Mouse (Mus musculus) left cerebral cortex, postnatal 14 days (tissue): Measurements from ENCODE around the gene Pdx1. TPM values are rescaled to one million over a fixed set of nuclear protein-coding genes. Genes with fewer than 3 reads are reported as not detected.
A peak's percentile ranks its signal among the peaks of the same experiment; 100 is the strongest.

Experiments used
- DNase-seq, 2 experiments: peaks; one replicate each; pipeline ENCODE4 v3.0.0; 2021 to 2022; ENCODE audit warnings: low spot score in 2 of 2, mixed read lengths in 1 of 2
- intact Hi-C: fragments of 180-260 bp; cut with DNase I; formaldehyde crosslinking; loops from one replicate; pipeline ENCODE4 v1.15.1; 2025
- total RNA-seq, 2 experiments: library from RNA; stranded (reverse); gene quantifications; 2 replicates each; pipeline ENCODE4 v1.2.3; 2021

Pdx1 gene
- total RNA-seq, 2 experiments from 2014 or later: not detected

DNA sequence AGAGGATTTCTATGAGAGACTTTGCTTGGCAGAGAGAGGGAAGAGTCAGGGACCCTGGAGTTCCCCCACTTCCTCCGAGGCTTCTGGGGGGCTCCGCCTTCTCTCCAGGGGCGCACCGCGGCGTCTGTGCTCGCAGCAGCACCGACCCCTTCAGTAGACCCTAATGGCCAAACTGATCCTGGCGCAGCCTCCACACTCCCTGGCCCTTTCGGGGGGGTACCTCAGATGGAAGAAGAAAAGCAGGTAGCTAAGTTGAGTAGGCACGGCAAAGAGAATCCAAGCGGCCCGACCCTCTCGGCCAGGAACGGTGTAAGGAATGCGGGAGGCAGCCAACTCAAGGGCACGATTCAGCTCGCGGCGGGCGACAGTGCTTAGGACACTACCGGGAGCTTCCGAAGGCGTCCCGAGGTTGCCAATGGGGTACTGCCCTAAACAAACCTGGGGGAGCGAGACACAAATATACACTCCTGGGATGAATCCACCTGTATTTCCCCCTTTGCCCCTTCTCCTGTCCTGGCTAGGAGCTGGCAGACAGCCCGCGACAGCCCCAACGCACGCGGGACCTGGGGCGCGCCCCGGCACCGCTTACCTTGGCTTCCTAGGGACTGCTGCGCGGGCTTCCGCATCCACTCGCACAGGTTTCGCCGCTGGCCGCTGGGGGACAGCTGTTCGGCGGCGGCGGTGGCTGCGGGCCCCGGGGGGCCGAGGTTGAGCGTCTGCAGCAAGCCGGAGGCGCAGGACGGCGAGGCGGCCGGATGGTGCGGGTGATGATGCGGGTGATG is 36.3 kb downstream of the Pdx1 start:
- intact Hi-C loops: loop anchor here (5.0 kb wide), 1 partner anchor 114 kb away; no protein-coding TSS in a partner anchor
- no peak for DNase-seq

DNA sequence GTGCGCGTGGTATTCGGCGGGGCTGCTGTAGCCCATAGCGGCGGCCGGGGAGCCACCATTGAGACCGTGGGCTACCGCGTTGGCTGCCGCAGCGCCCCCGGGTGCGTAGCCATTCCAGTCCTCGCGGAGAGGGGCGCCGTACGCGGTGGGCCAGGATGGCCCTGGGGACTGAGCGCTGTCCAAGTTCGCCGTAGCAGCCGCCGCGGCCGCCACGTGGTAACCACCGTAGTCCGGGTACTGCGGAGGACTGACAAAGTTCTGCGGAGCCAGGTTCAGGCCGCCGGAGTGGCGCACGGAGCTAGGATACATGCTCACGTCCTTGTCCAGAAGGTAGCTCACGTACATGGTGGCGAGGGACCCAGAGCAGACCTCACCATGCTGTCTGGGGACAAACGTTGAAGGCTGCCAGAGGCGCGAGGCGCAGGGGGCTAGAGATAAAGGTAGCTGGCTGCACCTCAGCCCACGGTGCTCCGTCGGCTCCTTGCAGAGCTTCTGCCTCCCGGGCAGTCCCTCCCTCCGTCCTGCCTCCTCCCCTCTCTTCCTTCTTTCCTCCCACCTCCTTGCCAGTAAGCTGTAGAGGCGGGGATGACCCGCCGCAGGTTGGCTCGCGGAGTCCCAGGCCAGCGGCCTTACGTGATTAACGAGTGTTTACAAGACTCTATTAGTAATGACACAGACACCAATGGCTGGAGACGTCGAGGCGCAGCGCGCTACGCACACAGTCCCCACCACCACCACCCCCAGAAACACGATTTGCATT is 37.1 kb downstream of the Pdx1 start, which contains the start of gene Cdx2:
Gene Cdx2 (minus strand): TSS at position 633 of the 760 bp plus-strand sequence.
- intact Hi-C loops: loop anchor here (5.0 kb wide), 1 partner anchor 115 kb away; no protein-coding TSS in a partner anchor

DNA sequence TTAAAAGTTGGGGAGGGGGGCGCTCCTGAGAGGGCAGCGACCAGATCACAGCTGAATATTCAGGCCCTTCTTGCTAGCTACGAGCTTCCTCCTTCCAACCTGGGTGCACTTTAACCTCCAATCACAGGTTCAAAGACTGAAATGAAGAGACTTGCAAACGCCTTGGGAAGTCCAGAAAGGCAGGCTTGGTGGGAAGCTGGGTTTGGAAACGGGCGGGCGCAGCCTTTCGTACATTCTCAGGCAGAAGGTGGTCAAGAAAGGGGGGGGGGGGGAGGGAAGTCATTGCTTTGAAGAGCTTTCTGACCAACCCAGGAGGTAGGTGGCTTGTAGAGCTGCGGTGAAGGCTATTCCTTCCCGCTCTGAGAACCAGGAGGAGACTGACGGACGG is 37.6 kb downstream of the Pdx1 start:
- no peak for DNase-seq
- intact Hi-C loops: loop anchor here (5.0 kb wide), 1 partner anchor 115 kb away; no protein-coding TSS in a partner anchor

More for the DNA sequence above, 37.1 kb downstream of the Pdx1 start, which contains the start of gene Cdx2:
- DNase-seq: no peak

DNA sequence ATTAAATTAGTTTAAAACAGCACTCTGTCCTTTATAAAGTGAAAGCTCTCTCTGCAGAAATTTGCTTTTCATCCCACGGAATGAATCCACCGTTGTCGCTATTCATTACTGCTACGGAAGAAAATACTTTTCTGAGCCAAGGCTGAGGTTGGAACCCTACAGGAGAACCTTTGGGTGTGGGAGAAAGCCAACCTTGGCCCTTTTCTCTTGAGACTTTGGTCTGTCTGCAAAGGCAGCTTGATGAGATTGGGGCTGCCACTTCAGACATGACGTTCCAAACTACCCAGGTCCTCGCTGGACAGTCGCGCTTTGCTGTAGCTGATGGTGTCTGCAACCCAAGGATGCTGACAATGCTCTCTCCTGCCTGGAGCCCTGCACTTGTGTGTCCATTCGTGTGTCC is 38.7 kb downstream of the Pdx1 start:
- DNase-seq: no peak
- intact Hi-C loops: loop anchor here (5.0 kb wide), 1 partner anchor 116 kb away; no protein-coding TSS in a partner anchor

DNA sequence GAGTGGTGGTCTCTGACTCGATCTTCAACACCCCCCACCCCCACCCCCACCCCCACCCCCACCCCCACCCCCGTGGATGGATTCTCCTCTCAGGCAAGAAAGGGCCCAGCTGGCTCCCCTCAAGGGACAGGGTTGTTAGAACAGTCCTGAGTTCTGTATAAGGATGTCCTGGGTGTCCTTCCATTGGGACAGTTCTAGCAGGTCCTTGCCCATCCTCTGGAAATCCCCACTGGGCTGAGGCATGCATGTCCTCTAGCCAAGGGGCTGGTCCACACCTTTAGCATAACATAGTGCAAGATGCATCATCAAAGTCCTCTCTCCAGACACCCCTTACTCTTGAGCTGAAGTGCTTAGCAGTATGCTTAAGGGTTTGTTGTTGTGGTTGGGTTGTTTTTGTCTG is 40.0 kb downstream of the Pdx1 start:
- DNase-seq: no peak
- intact Hi-C loops: loop anchor here (5.0 kb wide), 2 partner anchors 37 to 117 kb away; no protein-coding TSS in a partner anchor

DNA sequence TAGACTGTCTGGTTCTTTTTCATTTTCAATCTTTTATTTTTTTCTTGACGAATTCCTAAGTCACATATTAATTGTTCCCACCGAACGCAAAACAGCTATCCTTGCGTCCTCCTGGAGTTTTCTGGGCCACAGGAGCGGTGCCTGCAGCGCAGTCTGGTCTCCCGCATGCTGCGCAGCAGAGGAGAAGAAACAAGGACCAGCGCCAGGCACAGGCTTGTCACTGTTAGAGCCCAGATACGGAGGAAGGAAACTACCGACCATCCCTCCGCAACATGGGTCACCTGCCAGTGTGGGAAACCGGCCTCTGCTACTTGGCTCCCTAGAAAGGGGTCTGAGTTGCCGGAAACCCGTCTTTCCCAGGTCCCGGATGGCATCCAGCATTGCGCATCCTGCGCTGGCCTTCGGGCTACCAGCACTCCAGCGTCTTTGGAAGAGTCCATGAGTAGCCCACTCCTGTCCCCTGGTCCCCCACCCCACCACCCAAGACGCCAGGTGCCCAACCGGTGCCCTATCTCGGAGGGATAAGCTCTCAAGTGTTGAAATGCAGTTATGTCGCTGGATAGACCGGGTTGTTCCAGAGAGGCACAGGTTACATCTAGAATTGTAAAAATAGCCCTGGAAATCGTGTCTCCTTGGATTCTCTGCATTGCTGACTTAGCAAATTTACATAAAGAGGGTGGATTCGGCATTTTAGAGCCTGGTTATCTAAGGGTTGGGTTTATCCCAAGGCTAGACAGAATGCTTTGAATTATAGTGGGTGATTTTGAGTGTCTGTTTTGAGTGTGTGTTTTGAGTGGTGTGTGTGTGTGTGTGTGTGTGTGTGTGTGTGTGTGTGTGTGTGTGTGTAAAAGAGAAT is 43.3 kb downstream of the Pdx1 start:
- intact Hi-C loops: loop anchor here (5.0 kb wide), 1 partner anchor 41 kb away; no protein-coding TSS in a partner anchor
- no peak for DNase-seq

DNA sequence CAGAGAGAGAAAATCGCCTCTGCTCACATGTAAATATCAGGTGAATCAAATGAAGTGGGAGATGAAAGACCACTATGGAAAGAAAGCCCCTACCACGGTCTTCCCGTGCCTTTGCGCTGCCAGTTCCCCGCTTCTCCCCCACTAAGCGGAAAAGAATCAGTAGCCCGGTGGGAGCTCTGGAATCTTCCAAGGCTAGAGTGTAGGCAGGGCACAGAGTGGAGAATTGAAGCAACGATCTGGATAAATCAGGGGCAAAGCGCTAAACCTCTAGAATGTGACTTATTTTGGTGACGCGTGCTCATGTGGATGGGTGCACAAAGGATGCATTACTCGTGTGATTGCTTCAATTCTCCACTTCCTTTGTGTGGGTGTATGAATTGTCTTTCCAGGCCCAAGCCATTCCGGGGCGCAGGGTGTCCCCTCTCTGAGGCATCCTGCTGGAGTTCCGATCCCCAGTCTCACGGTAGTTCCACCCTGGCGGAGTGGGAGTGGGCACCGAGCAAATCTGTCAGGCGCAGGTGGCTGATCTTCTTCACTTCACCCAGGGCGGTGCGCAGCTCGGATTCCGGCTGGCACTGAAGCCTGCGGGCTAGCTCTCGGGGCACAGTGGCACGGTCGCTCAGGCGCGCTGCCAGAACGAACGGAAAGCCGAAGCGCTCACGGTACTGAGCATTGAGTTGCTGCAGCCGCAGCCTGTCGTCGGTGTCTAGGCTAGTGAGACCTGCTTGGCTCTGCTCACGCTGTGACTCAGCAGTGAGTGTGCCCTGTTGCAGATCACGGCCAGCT is 45.1 kb downstream of the Pdx1 start:
- intact Hi-C loops: loop anchor here (5.0 kb wide), 2 partner anchors 43 to 608 kb away; no protein-coding TSS in a partner anchor
- DNase-seq: no peak

DNA sequence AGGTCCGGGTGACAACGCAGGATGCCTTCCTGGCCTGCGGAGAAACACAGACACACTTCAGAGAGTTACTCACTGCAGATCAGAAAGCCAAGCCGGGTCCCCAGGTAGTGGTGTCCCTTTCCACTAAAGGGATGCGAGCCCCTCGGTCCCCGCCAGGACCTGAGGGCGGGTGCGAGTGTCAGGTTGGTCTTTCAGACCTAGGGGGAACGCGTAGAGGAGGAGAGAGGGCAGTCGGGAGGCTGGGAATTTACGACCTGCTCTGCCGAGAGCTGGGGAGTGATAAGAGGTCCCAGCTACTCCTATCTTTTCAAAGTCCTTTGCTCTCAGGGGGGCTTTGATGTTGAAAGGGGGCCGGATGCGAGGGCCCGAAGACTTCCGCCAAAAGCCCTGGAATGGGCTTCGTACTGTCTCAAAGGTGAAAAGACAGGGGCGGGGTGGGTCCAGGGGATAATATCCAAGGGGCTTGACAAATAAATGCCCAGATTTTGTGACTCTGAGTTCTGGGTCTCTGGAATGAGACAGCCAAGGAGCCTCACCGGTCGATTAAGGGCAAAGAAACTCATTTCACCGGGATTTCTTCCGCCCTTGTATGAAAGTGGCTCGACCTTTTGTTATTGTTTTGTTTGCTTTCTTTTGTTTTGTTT is 45.8 kb downstream of the Pdx1 start:
- no peak for DNase-seq
- intact Hi-C loops: loop anchor here (5.0 kb wide), 1 partner anchor 608 kb away; no protein-coding TSS in a partner anchor

DNA sequence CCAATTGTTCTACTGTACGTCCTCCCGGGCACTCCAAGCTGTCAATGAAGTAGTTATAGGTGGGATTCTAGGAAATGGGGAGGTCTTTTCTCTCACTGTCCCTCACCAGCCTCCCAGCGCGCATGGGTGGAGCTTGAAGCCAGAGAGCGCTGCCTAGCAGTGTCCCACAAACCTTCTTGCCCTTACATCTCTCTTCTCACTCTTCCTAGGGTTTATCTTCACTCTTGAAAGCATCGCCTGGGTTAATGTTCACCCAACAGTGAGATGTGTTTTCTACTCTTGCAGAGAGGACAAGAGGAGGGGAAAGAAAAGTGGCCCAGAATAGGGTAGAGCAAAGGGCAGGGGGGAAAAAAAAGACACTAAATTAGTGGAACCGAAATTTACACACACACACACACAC is 47.6 kb downstream of the Pdx1 start:
- DNase-seq: no peak
- intact Hi-C loops: loop anchor here (5.0 kb wide), 1 partner anchor 610 kb away; no protein-coding TSS in a partner anchor

DNA sequence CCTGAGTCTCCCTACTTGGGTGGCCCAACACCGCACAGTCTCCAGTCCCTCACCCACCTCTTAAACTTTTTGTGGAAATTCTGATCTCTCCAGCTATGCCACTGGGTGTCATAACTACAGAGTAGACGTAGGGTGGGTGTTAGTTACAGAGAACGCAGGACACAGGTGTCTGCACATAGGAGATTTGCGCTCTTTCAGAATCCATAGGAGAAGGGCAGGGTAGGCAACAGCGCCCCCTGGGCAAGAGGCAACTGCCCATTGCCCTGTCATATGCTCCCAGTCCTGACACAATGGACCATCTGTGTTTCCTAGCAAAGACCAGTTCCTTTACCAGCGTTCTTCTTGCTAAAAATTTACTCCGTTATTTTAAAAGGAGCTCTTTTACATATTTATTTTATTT is 48.2 kb downstream of the Pdx1 start:
- no peak for DNase-seq
- intact Hi-C loops: loop anchor here (2.0 to 5.0 kb wide), 4 partner anchors 403 to 643 kb away; no protein-coding TSS in a partner anchor

DNA sequence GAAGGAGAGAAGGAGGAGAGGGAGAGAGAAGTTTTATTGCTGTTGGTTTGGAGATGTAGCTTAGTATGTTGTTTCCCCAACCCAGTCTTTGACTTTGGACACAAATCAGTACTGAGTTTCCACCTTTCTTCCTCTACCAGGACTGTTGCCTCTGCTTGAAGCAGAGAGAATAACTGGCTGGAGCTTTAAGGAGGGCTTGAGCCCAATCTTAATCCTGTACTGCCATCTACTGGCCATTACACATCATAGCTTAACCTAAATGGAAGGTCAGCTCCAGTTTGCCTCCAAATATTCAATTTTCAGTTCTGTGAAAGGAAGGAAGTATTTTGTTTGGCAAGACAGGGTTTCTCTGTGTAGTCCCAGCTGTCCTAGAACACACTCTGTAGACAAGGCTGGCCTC is 49.9 kb downstream of the Pdx1 start:
- intact Hi-C loops: loop anchor here (2.0 to 5.0 kb wide), 4 partner anchors 405 to 645 kb away; no protein-coding TSS in a partner anchor
- DNase-seq: peak; percentile 34 to 55

DNA sequence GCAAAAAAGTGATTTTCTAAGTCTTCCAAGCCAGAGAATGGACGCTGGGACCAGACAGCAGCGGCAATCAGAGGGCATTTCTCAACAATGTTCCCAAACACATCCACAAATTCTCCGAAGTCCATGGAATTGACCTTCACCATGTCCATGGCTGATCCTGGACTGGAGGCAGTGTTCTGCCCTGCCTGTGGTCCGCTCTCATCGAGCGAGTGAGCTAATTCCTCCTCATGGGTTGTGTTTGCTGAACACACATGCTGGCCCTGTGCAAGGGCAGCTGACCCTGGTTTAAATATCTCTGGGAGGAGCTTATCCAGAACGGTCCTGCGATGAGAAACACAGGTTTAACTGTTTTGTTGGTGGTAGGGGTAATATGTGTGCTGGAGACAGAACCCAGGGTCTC is 52.4 kb downstream of the Pdx1 start, which contains the start of gene Urad:
Gene Urad (minus strand): TSS at position 258 of the 400 bp plus-strand sequence.
- intact Hi-C loops: no loop called here
- DNase-seq: no peak

DNA sequence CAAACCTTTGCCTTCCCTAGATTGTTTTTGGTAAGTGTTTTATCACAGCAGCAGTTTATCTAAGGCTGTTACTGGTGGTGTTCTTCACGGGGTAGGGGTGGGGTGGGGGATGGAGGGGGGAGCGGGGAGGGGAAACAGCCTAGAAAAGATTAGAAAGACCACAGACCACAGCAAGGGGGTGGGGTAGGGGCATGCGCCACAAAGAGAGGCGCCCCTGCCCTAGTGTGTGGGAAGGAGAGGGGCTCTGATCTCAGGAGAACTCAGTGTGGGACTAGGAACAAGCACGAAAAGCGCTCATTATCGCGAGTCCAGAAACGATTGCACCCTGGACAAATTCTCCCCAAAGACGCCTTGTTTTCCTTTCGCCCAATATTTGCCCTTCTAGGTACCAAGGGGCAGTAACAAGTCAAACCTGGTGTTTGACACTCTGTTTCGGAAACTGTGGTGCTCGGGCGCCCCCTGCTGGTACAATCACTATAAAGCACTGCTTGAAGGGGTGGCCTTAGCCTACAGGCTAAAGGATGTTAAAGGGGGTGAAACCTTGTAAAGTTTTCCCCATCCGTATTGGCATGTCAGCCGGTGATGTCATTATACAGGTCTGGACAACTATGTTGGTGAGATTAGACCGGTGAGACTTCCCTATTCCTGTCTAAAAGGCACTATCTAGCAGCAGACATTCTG is 53.6 kb downstream of the Pdx1 start:
- intact Hi-C loops: no loop called here
- DNase-seq: peak; percentile 26 to 64
